Mouse (Mus musculus) neural tube, embryonic 11.5 days (tissue): Measurements from ENCODE around the gene Tnpo3. TPM values are rescaled to one million over a fixed set of nuclear protein-coding genes. Genes with fewer than 3 reads are reported as not detected.

Source experiments
- ATAC-seq: fragments of 200-750 bp; cut with Nextera tagmentation; 2 replicates; pipeline ENCODE4 v1.8.0; 2017; ENCODE audit warnings: moderate number of reproducible peaks, mild to moderate bottlenecking, moderate TSS enrichment, moderate library complexity; ENCODE audit not compliant: insufficient read depth, low FRiP score, low TSS enrichment
- DNase-seq: peaks from one replicate; pipeline ENCODE4 v3.0.0-alpha.2; 2015; ENCODE audit warnings: low spot score
- H3K27ac ChIP-seq: fragments of 300-500 bp; sonication (generic); 2 replicates; pipeline ENCODE4 v1.5.1; 2014; ENCODE audit warnings: low read depth, mild to moderate bottlenecking, low read length
- H3K27me3 ChIP-seq: fragments of 300-500 bp; sonication (generic); 2 replicates; pipeline ENCODE4 v1.6.1; 2014; ENCODE audit warnings: mild to moderate bottlenecking, low read length, mixed read lengths; ENCODE audit not compliant: control insufficient read depth, insufficient read depth
- H3K36me3 ChIP-seq: fragments of 300-500 bp; sonication (generic); 2 replicates; pipeline ENCODE4 v1.6.1; 2014; ENCODE audit warnings: mild to moderate bottlenecking, low read length, moderate library complexity, mixed read lengths; ENCODE audit not compliant: control insufficient read depth, insufficient read depth
- H3K4me1 ChIP-seq: fragments of 300-500 bp; sonication (generic); 2 replicates; pipeline ENCODE4 v1.6.1; 2014; ENCODE audit warnings: low read length, mixed read lengths; ENCODE audit not compliant: control insufficient read depth, insufficient read depth
- H3K4me2 ChIP-seq: fragments of 300-500 bp; sonication (generic); 2 replicates; pipeline ENCODE4 v1.6.1; 2014; ENCODE audit warnings: low read depth, mild to moderate bottlenecking, moderate library complexity
- H3K4me3 ChIP-seq: fragments of 300-500 bp; sonication (generic); 2 replicates; pipeline ENCODE4 v1.5.1; 2014; ENCODE audit warnings: low read depth, low read length
- H3K9ac ChIP-seq: fragments of 300-500 bp; sonication (generic); 2 replicates; pipeline ENCODE4 v1.6.1; 2014; ENCODE audit warnings: mild to moderate bottlenecking, low read length
- H3K9me3 ChIP-seq: fragments of 300-500 bp; sonication (generic); 2 replicates; pipeline ENCODE4 v1.6.1; 2016; ENCODE audit warnings: low read length; ENCODE audit not compliant: control insufficient read depth
- WGBS: fragments of 180-500 bp; shearing (Covaris S2); extraction: QIAGEN DNeasy Blood & Tissue Kit; methylation state at CpG from one replicate; pipeline ENCODE4 v1.1.7; 2014; 5-methylcytosine and 5-hydroxymethylcytosine counted together
- polyA plus RNA-seq: library from polyadenylated mRNA; unstranded; fragments of >200 nt; fragmentation: Nextera tagmentation; extraction: Ambion mirVana; gene quantifications from 2 replicates; pipeline ENCODE4 v1.2.1, GENCODE M21; 2014

Tnpo3 gene
- polyA plus RNA-seq = 109 and 118 TPM in 2 replicates

DNA sequence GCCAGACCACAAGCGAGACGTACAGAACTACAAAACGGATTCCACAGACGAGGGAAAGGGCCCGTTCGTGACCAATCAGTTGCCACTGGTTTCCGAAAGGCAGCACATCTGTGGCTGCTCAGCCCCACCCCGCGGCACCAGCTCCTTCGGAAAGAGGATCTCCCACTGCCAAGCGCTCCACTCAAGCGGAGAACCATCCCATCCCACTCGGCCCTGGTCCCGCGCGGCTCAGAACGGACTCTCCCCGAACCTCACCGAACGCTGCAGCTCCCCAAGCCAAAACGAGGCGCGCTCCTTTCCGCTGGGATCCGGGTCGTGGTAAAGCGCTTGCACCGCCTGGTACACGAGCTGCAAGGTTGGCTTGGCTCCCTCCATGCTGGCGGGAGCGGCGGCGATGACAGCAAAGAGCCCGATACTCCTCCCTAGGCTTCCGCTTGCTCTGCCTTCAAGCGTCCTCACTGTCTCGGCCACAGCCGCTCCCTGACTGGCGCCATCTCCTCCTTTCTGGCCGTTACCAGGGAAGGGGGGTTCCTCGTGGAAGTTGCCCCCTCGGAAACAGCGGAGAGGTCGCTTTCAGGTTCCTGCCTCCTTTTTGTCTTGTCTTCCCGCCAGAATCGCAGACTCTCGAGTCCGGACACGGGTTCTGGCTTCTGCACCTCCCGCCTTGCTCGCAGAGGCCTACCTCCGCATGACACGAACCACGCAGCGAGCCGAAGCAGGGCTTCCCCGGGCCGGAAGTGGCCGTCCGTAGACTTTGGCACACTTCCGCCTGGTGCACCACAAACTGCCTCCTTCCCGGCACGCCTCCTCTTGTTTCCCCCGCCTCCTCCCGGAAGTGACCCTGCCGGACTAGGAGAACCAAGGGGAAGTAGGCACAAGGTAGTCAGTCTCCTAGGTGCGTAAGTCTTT, at the start of gene Tnpo3:
Tnpo3 (minus strand) TSS at position 777 of the 909 bp plus-strand sequence.
- Histone ChIP-seq H3K36me3 (no peaks in the 10 kb centered on the region), H3K9ac (peak within 1 kb of the TSS; percentile 87), H3K4me1 (peaks cover 2% of the 10 kb centered on the region; the same call in 1 of the 2 replicates), H3K4me3 (peak within 1 kb of the TSS; percentile 93), H3K9me3 (no peaks in the 10 kb centered on the region), H3K27me3 (no peaks in the 10 kb centered on the region), H3K4me2 (peak within 1 kb of the TSS; percentile 55), H3K27ac (peak within 1 kb of the TSS; percentile 40; the same call in 1 of the 2 replicates)
- ATAC-seq (peak; percentile 96), DNase-seq (peak; percentile 93)
- under 1% methylated on average over 67 of the region's 67 CpGs for WGBS

DNA sequence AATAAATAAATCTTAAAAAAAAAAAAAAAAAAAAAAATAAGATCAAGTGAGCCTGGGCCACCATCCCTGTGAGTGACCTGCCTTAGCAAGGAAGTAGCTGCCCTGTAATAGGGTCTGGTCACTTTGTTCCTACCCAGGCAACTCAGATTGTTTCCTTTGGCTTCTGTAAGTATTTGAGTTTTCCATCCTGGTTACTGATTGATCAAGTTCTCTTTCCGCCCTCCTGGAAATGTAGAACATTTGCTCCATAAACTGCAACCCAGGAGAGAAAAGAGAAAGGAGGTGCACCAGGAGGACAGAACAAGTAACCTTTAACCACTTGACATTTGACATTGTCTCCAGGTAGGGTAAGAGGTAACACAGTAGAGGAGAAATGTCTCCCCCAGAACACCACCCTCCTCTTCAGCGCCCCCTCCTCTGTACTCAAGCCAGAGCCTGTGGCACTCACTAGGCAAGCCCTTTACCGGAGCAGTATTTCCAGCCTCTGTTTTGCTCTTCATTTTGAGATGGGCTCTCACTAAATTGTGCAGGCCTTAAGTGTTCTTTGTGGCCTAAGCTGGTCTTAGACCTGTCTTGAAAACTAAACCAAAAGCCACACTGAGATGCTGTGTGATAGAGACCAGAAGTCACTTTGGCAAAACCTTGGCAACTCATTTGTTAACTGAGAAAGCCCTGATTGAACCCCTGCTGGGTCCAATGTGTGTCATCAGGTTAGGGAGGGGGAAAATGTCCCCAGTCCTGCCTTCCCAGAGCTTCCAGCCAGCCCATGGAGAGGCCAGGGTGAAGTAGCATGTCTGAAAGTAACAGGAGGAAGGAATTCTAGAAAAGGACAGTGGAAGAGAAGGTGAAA, 49.2 kb upstream of the Tnpo3 start:
- DNase-seq = no peak
- Histone ChIP-seq H3K27ac (no peak overlapping the region), H3K4me3 (no peak overlapping the region), H3K4me1 (no peaks in the 10 kb centered on the region), H3K36me3 (no peaks in the 10 kb centered on the region), H3K9ac (no peak overlapping the region), H3K27me3 (no peaks in the 10 kb centered on the region), H3K4me2 (no peak overlapping the region), H3K9me3 (no peaks in the 10 kb centered on the region)
- 78% methylated on average over 3 of the region's 3 CpGs for WGBS
- ATAC-seq = no peak

DNA sequence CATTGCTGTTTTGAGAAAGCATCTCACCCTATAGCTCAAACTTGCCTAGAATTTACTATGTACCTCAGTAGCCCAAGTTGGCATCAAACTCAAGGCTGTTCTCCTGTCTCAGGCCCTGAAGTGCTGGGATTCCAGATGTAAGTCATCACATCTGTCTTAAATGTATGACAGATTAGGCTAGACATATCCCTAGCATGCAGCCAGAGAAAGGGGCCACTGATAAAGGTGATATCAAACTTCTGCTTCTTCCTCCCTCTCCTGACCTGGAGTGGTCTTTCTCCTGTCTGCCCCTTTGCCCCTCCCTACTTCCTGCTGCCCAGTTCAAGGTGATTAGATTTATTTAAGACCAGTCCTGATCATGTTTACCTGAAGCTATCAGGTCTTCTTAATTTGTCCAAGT, 43.6 kb upstream of the Tnpo3 start:
- DNase-seq = no peak
- H3K27me3 ChIP-seq = no peaks in the 10 kb centered on the region
- no peak for ATAC-seq
- H3K9ac ChIP-seq = no peak overlapping the region
- no peak overlapping the region for H3K27ac ChIP-seq
- no peaks in the 10 kb centered on the region for H3K36me3 ChIP-seq
- H3K9me3 ChIP-seq = no peaks in the 10 kb centered on the region
- no peaks in the 10 kb centered on the region for H3K4me1 ChIP-seq
- H3K4me2 ChIP-seq = no peak overlapping the region
- H3K4me3 ChIP-seq = no peak overlapping the region

DNA sequence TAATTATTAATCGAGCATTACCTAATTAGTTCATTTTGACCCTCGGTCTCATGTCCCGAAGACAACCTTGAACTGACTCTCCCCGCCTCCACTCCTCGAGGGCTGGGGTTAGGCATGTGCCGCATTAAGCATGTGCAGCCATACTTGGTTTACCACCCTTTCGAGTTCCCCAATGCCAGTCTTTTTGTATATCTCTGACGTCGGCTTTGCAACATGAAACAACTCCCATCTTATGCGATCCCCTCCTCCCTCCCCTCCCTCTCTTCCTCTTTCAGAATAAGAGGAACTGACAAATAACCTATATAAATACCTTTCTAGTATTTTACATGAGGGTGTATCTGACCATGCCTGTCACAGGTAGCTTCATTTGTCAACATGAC, 40.5 kb upstream of the Tnpo3 start:
- no peak for DNase-seq
- no peak overlapping the region for H3K9ac ChIP-seq
- 69% methylated on average over 10 of the region's 10 CpGs for WGBS
- no peak overlapping the region for H3K4me2 ChIP-seq
- H3K4me1 ChIP-seq = no peaks in the 10 kb centered on the region
- no peak overlapping the region for H3K4me3 ChIP-seq
- no peaks in the 10 kb centered on the region for H3K27me3 ChIP-seq
- H3K9me3 ChIP-seq = no peaks in the 10 kb centered on the region
- H3K27ac ChIP-seq = no peak overlapping the region
- H3K36me3 ChIP-seq = no peaks in the 10 kb centered on the region
- ATAC-seq = no peak

DNA sequence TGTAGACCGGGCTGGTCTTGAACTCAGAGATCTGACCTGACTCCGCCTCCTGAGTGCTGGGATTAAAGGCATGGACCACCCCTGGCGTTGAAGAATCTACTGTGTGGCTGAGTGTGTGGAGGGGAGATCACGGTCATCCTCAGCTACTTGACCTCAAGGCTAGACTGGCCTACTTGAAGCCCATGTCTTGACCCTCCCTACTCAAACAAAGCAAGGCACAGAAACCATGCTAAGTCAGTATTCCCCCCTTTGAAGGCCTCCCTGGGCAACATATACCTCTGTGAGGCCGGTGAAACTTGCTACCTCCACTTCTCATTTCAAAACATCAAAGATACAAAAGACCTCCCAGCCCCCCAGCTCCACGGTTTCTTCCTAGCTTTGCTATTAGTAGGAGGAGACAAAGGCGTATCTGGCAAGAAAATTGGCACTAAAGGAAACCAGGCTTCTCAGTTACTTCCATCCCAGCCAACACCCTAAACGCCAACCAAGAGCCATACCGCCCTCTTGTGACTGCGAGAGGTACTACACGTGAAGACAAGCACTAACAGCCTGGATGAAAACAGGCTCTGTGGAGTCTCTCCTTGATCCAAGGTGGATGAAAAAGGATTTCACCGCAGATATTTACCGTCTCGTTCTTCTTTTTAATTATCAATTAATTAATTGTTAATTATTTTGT, 39.9 kb upstream of the Tnpo3 start:
- Histone ChIP-seq H3K36me3 (no peaks in the 10 kb centered on the region), H3K27me3 (no peaks in the 10 kb centered on the region), H3K27ac (no peak overlapping the region), H3K4me1 (no peaks in the 10 kb centered on the region), H3K4me3 (no peak overlapping the region), H3K4me2 (no peak overlapping the region), H3K9ac (no peak overlapping the region), H3K9me3 (no peaks in the 10 kb centered on the region)
- DNase-seq (peak; percentile 87), ATAC-seq (no peak; the same call in 1 of the 2 replicates)
- WGBS = 36% methylated on average over 14 of the region's 14 CpGs

DNA sequence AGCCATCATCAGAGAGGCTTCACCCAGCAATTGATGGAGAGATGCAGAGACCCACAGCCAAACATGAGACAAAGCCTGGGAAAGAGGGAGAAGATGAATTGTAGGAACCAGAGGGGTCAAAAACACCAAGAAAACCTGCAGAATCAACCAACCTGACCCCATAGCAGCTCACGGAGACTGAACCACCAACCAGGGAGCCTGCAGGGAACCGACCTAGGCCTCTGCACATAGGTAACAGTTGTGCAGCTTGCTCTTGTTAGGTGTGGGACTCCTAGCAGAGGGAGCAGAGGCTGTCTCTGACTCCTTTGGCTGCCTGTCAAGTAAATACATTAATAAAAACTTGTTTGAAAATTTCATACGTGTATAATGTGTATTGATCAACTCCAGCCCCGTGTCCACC, 32.1 kb upstream of the Tnpo3 start:
- ATAC-seq = no peak
- no peak for DNase-seq
- Histone ChIP-seq H3K27ac (no peak overlapping the region), H3K27me3 (no peaks in the 10 kb centered on the region), H3K4me1 (no peaks in the 10 kb centered on the region), H3K9ac (no peak overlapping the region), H3K4me3 (no peak overlapping the region), H3K4me2 (no peak overlapping the region), H3K36me3 (no peaks in the 10 kb centered on the region), H3K9me3 (no peaks in the 10 kb centered on the region)
- 89% methylated on average over 4 of the region's 4 CpGs for whole genome bisulfite sequencing

DNA sequence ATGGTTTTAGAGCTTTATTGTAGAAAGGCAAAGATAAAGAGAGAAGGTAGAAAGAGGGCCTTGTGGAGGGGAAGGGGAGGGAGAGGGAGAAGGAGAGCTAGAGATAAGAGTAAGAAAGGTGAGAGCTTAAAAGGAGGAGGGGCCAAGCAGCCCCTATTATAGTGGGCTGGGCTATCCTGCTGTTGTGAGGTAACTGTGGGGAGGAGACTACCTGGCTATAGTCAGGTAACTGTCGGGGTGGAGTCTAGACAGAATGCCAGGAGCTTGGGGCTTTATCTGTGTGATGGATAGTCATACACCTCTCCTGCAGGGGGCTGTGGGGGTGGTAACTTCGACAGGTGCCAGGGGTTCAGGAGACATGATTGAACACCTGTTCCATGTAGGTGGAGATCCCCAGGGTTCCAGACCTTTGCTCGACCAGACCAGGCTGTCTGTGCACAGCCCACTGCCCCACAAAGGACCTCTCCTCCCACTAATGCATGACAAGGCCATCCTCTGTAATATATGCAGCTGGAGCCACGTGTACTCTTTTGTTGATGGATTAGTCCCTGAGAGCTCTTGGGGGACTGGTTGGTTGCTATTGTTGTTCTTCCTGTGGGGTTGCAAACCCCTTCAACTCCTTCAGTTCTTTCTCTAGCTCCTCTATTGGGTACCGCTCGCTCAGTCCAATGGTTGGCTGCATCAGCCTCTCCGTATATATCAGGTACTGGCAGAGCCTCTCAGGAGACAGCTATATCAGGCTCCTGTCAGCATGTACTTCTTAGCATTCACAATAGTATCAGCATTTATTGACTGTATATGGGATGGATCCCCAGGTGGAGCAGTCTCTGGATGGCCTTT, 30.1 kb upstream of the Tnpo3 start:
- Histone ChIP-seq H3K4me3 (no peak overlapping the region), H3K36me3 (no peaks in the 10 kb centered on the region), H3K9me3 (no peaks in the 10 kb centered on the region), H3K4me1 (no peaks in the 10 kb centered on the region), H3K9ac (no peak overlapping the region), H3K27ac (no peak overlapping the region), H3K4me2 (no peak overlapping the region), H3K27me3 (no peaks in the 10 kb centered on the region)
- 28% methylated on average over 7 of the region's 7 CpGs for WGBS
- no peak for ATAC-seq
- no peak for DNase-seq
